Mouse (Mus musculus) CH12.LX (cell line): Measurements from ENCODE around the gene BC004004.
"Not testable (repeated sequence)": the region's sequence is repeated elsewhere in the genome, so short reads cannot be mapped to it uniquely, and the experiment has no call there.

ENCODE experiments used
- CHD2 ChIP-seq: IDR thresholded peaks from 2 replicates; pipeline ENCODE4 v1.6.1; 2011; ENCODE audit warnings: low read length, improper control_type of control experiment
- MYC ChIP-seq: IDR thresholded peaks from 2 replicates; pipeline ENCODE4 v1.6.1; 2011; ENCODE audit warnings: low read depth, mild to moderate bottlenecking, improper control_type of control experiment, low read length
- POLR2A ChIP-seq: IDR thresholded peaks from 2 replicates; pipeline ENCODE4 v1.6.1; 2011; ENCODE audit warnings: low read depth, mild to moderate bottlenecking, improper control_type of control experiment, low read length
- SIN3A ChIP-seq: IDR thresholded peaks from 2 replicates; pipeline ENCODE4 v1.6.1; 2012; ENCODE audit warnings: low read length, improper control_type of control experiment, inconsistent platforms
- ZKSCAN1 ChIP-seq: IDR thresholded peaks from 2 replicates; pipeline ENCODE4 v1.6.1; 2012; ENCODE audit warnings: low read depth, inconsistent platforms, low read length, improper control_type of control experiment, borderline replicate concordance

DNA sequence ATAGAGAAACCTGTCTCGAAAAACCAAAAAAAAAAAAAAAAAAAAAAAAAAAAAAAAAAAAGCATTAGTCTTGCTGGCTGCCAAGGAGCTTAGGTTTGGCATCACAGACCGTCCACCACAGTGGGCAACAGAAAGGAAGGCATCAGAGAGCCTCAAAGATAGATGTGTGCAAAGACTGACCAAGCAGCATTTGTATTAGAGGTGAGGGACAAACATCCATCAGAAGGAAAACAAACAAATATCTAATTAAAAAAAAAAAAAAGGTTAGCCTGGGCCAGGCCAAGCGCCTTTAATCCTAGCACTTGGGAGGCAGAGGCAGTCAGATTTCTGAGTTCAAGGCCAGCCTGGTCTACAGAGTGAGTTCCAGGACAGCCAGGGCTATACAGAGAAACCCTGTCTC lies 48.8 kb downstream of the BC004004 start, which contains the start of gene Pi16:
- not testable (repeated sequence) for TF ChIP-seq SIN3A, CHD2, POLR2A, ZKSCAN1, MYC
